Mouse (Mus musculus) CH12.LX (cell line): Measurements from ENCODE around the gene Zbtb11.

Experiments used
- CHD2 ChIP-seq: IDR thresholded peaks from 2 replicates; pipeline ENCODE4 v1.6.1; 2011; ENCODE audit warnings: low read length, improper control_type of control experiment
- CTCF ChIP-seq, 2 experiments: IDR thresholded peaks in 1 of 2; conservative IDR thresholded peaks in 1 of 2; 2 replicates each; pipeline ENCODE4 v1.5.1; 2011 to 2012; ENCODE audit warnings: low read depth in 2 of 2, low read length in 2 of 2, improper control_type of control experiment in 1 of 2, inconsistent platforms in 1 of 2, mild to moderate bottlenecking in 1 of 2, moderate library complexity in 1 of 2
- ETS1 ChIP-seq: conservative IDR thresholded peaks from 2 replicates; pipeline ENCODE4 v1.6.1; 2012; ENCODE audit warnings: low read depth, mild to moderate bottlenecking, inconsistent platforms, low read length, improper control_type of control experiment, moderate library complexity
- HCFC1 ChIP-seq: IDR thresholded peaks from 2 replicates; pipeline ENCODE4 v1.6.1; 2012; ENCODE audit warnings: low read depth, mild to moderate bottlenecking, inconsistent platforms, low read length, improper control_type of control experiment
- MAX ChIP-seq: IDR thresholded peaks from 2 replicates; pipeline ENCODE4 v1.6.1; 2011; ENCODE audit warnings: low read length, improper control_type of control experiment
- MYC ChIP-seq: IDR thresholded peaks from 2 replicates; pipeline ENCODE4 v1.6.1; 2011; ENCODE audit warnings: low read depth, mild to moderate bottlenecking, improper control_type of control experiment, low read length
- NRF1 ChIP-seq: IDR thresholded peaks from 2 replicates; pipeline ENCODE4 v1.6.1; 2014; ENCODE audit warnings: low read depth, mild to moderate bottlenecking, inconsistent platforms, low read length, improper control_type of control experiment, moderate library complexity
- POLR2A ChIP-seq: IDR thresholded peaks from 2 replicates; pipeline ENCODE4 v1.6.1; 2011; ENCODE audit warnings: low read depth, mild to moderate bottlenecking, improper control_type of control experiment, low read length
- SIN3A ChIP-seq: IDR thresholded peaks from 2 replicates; pipeline ENCODE4 v1.6.1; 2012; ENCODE audit warnings: low read length, improper control_type of control experiment, inconsistent platforms
- USF1 ChIP-seq: IDR thresholded peaks from 2 replicates; pipeline ENCODE4 v1.6.1; 2014; ENCODE audit warnings: low read depth, mild to moderate bottlenecking, inconsistent platforms, low read length, improper control_type of control experiment
- ZC3H11A ChIP-seq: IDR thresholded peaks from 2 replicates; pipeline ENCODE4 v1.6.1; 2012; ENCODE audit warnings: low read depth, mild to moderate bottlenecking, inconsistent platforms, low read length, improper control_type of control experiment
- ZNF384 ChIP-seq: IDR thresholded peaks from 2 replicates; pipeline ENCODE4 v1.6.1; 2012; ENCODE audit warnings: low read depth, low read length, improper control_type of control experiment, inconsistent platforms

GRCm38 (mm10) chr16:56014076-56014475, 40.4 kb downstream of the Zbtb11 start:
- TF ChIP-seq CTCF (conservative IDR thresholded peaks at IDR 0.05 in 1 of 2, IDR thresholded peaks at IDR 0.05 in 1 of 2; ENCODE audit: low read depth in 2 of 2, low read length in 2 of 2) (no peak), ZNF384 (no peak), ETS1 (no peak), ZC3H11A (no peak), SIN3A (no peak), USF1 (no peak), POLR2A (0 out of 2 replicates have a peak, but pooled peaks have one; percentile 26), CHD2 (no peak), MAX (no peak), HCFC1 (no peak), MYC (no peak), NRF1 (no peak)
